Mouse (Mus musculus) myocyte (in vitro differentiated cells): Measurements from ENCODE around the gene Syne2. TPM values are rescaled to one million over a fixed set of nuclear protein-coding genes. Genes with fewer than 3 reads are reported as not detected.

Experiments
- H3K27me3 ChIP-seq: one replicate; pipeline ENCODE4 v1.6.1; 2011; ENCODE audit not compliant: control insufficient read depth, insufficient read depth, insufficient read length
- H3K36me3 ChIP-seq: one replicate; pipeline ENCODE4 v1.6.1; 2011; ENCODE audit not compliant: control insufficient read depth, insufficient read depth
- H3K4me2 ChIP-seq: one replicate; pipeline ENCODE4 v1.6.1; 2011; ENCODE audit warnings: low read depth, control low read depth
- H3K4me3 ChIP-seq: one replicate; pipeline ENCODE4 v1.5.1; 2011; ENCODE audit warnings: mild to moderate bottlenecking, control low read depth, moderate library complexity
- H3K79me2 ChIP-seq: one replicate; pipeline ENCODE4 v1.6.1; 2011; ENCODE audit not compliant: control insufficient read depth, insufficient read depth
- H3ac ChIP-seq: one replicate; pipeline ENCODE4 v1.6.1; 2011; ENCODE audit not compliant: control insufficient read depth, insufficient read length
- CEBPB ChIP-seq: IDR thresholded peaks from 2 replicates; pipeline ENCODE4 v1.6.1; 2011; ENCODE audit warnings: mild to moderate bottlenecking, moderate library complexity; ENCODE audit not compliant: poor library complexity, insufficient read depth, severe bottlenecking
- E2F4 ChIP-seq: IDR thresholded peaks from one replicate; pipeline ENCODE4 v1.6.1; 2011; ENCODE audit warnings: mild to moderate bottlenecking, control low read depth, moderate library complexity; ENCODE audit not compliant: insufficient read depth
- MAX ChIP-seq: IDR thresholded peaks from one replicate; pipeline ENCODE4 v1.6.1; 2011; ENCODE audit warnings: low read depth, mild to moderate bottlenecking, control low read depth
- MYOD1 ChIP-seq, 3 experiments: IDR thresholded peaks; one replicate each; pipeline ENCODE4 v1.6.1; 2011; ENCODE audit warnings: control low read depth in 2 of 3, low read depth in 2 of 3, mild to moderate bottlenecking in 2 of 3, moderate library complexity in 1 of 3; ENCODE audit not compliant: insufficient read length in 2 of 3, control insufficient read depth in 1 of 3
- MYOG ChIP-seq, 3 experiments: IDR thresholded peaks; one replicate each; pipeline ENCODE4 v1.6.1; 2011; ENCODE audit warnings: control low read depth in 2 of 3, low read depth in 2 of 3, mild to moderate bottlenecking in 2 of 3; ENCODE audit not compliant: insufficient read length in 2 of 3, control insufficient read depth in 1 of 3, insufficient read depth in 1 of 3
- POLR2A ChIP-seq: IDR thresholded peaks from one replicate; pipeline ENCODE4 v1.6.1; 2011; ENCODE audit warnings: low read depth, mild to moderate bottlenecking, control low read depth, moderate library complexity; ENCODE audit not compliant: insufficient read length
- POLR2AphosphoS2 ChIP-seq: IDR thresholded peaks from one replicate; pipeline ENCODE4 v1.6.1; 2011; ENCODE audit warnings: low read depth, control low read depth; ENCODE audit not compliant: insufficient read length
- REST ChIP-seq: IDR thresholded peaks from one replicate; pipeline ENCODE4 v1.6.1; 2011; ENCODE audit warnings: mild to moderate bottlenecking, control low read depth, moderate library complexity; ENCODE audit not compliant: insufficient read depth, insufficient read length
- SRF ChIP-seq: IDR thresholded peaks from one replicate; pipeline ENCODE4 v1.6.1; 2011; ENCODE audit warnings: low read depth; ENCODE audit not compliant: control insufficient read depth, insufficient read length
- TCF12 ChIP-seq: IDR thresholded peaks from one replicate; pipeline ENCODE4 v1.6.1; 2011; ENCODE audit warnings: mild to moderate bottlenecking, control low read depth; ENCODE audit not compliant: poor library complexity, insufficient read depth, severe bottlenecking
- TCF3 ChIP-seq: IDR thresholded peaks from one replicate; pipeline ENCODE4 v1.6.1; 2011; ENCODE audit warnings: low read depth, control low read depth; ENCODE audit not compliant: insufficient read length
- USF1 ChIP-seq: IDR thresholded peaks from one replicate; pipeline ENCODE4 v1.6.1; 2011; ENCODE audit warnings: low read depth, mild to moderate bottlenecking, control low read depth, moderate library complexity
- polyA plus RNA-seq: library from polyadenylated mRNA; unstranded; fragments of >200 nt; fragmentation: generic; extraction: Trizol; gene quantifications from one replicate; pipeline ENCODE4 v1.2.1, GENCODE M21; 2012; ENCODE audit warnings: missing spikeins

The Syne2 gene
- polyA plus RNA-seq, 1 experiment: 3.7 TPM

GRCm38 (mm10) chr12:75918415-75918814, 100.5 kb downstream of the Syne2 start:
- Histone ChIP-seq H3K27me3 (no peaks in the 10 kb centered on the region), H3K4me2 (no peak overlapping the region), H3K4me3 (no peak overlapping the region), H3K79me2 (no peaks in the 10 kb centered on the region), H3K36me3 (no peaks in the 10 kb centered on the region), H3ac (no peak overlapping the region)
- TF ChIP-seq REST (no peak), USF1 (no peak), TCF3 (no peak), MAX (no peak), MYOD1 (IDR thresholded peaks at IDR 0.05; ENCODE audit: control insufficient read depth in 1 of 3, insufficient read length in 2 of 3, low read depth in 2 of 3) (no peak), POLR2A (no peak), CEBPB (no peak), TCF12 (no peak)

- H3K79me2 ChIP-seq: no peaks in the 10 kb centered on the region
- H3ac ChIP-seq: no peak overlapping the region
- H3K27me3 ChIP-seq: no peaks in the 10 kb centered on the region
- no peak overlapping the region for H3K4me3 ChIP-seq
- H3K36me3 ChIP-seq: no peaks in the 10 kb centered on the region
- no peak overlapping the region for H3K4me2 ChIP-seq
- TF ChIP-seq CEBPB: no peak
- no peak for TF ChIP-seq E2F4
- TF ChIP-seq TCF3: no peak
- no peak for TF ChIP-seq USF1
- no peak for TF ChIP-seq POLR2AphosphoS2
- TF ChIP-seq SRF: no peak
- TF ChIP-seq REST: no peak
- no peak for TF ChIP-seq MYOG (IDR thresholded peaks at IDR 0.05; ENCODE audit: control insufficient read depth in 1 of 3, insufficient read depth in 1 of 3, insufficient read length in 2 of 3, low read depth in 2 of 3)
- no peak for TF ChIP-seq MAX
- TF ChIP-seq MYOD1 (IDR thresholded peaks at IDR 0.05; ENCODE audit: control insufficient read depth in 1 of 3, insufficient read length in 2 of 3, low read depth in 2 of 3): no peak
- TF ChIP-seq TCF12: no peak
- no peak for TF ChIP-seq POLR2A
Observed at GRCm38 (mm10) chr12:75918914-75919313, 101.0 kb downstream of the Syne2 start.

GRCm38 (mm10) chr12:75922900-75923299, 105.0 kb downstream of the Syne2 start:
- H3K4me3 ChIP-seq: no peak overlapping the region
- H3K4me2 ChIP-seq: no peak overlapping the region
- H3ac ChIP-seq: no peak overlapping the region
- TF ChIP-seq SRF (no peak), MYOD1 (IDR thresholded peaks at IDR 0.05; ENCODE audit: control insufficient read depth in 1 of 3, insufficient read length in 2 of 3, low read depth in 2 of 3) (no peak), POLR2AphosphoS2 (no peak), MYOG (IDR thresholded peaks at IDR 0.05; ENCODE audit: control insufficient read depth in 1 of 3, insufficient read depth in 1 of 3, insufficient read length in 2 of 3, low read depth in 2 of 3) (no peak), TCF12 (no peak), USF1 (no peak), TCF3 (no peak), REST (no peak), POLR2A (no peak), MAX (no peak)
- no peaks in the 10 kb centered on the region for H3K36me3 ChIP-seq
- H3K79me2 ChIP-seq: no peaks in the 10 kb centered on the region
- no peaks in the 10 kb centered on the region for H3K27me3 ChIP-seq

- H3K27me3 ChIP-seq: no peaks in the 10 kb centered on the region
- no peaks in the 10 kb centered on the region for H3K79me2 ChIP-seq
- no peaks in the 10 kb centered on the region for H3K36me3 ChIP-seq
- H3K4me2 ChIP-seq: no peak overlapping the region
- no peak overlapping the region for H3K4me3 ChIP-seq
- H3ac ChIP-seq: no peak overlapping the region
- TF ChIP-seq MYOG (IDR thresholded peaks at IDR 0.05; ENCODE audit: control insufficient read depth in 1 of 3, insufficient read depth in 1 of 3, insufficient read length in 2 of 3, low read depth in 2 of 3) (no peak), MYOD1 (IDR thresholded peaks at IDR 0.05; ENCODE audit: control insufficient read depth in 1 of 3, insufficient read length in 2 of 3, low read depth in 2 of 3) (no peak), REST (no peak)
Observed at GRCm38 (mm10) chr12:75924852-75925251, 106.9 kb downstream of the Syne2 start.

GRCm38 (mm10) chr12:75927596-75927995, 109.7 kb downstream of the Syne2 start:
- Histone ChIP-seq H3K4me2 (no peak overlapping the region), H3K27me3 (no peaks in the 10 kb centered on the region), H3K4me3 (no peak overlapping the region), H3ac (no peak overlapping the region), H3K79me2 (no peaks in the 10 kb centered on the region), H3K36me3 (no peaks in the 10 kb centered on the region)
- no peak for TF ChIP-seq POLR2A
- no peak for TF ChIP-seq MYOD1 (IDR thresholded peaks at IDR 0.05; ENCODE audit: control insufficient read depth in 1 of 3, insufficient read length in 2 of 3, low read depth in 2 of 3)
